Mouse (Mus musculus) cerebellum, postnatal 14 days (tissue): Measurements from ENCODE around the gene Sun1.

Experiments used
- DNase-seq, 2 experiments: peaks; one replicate each; pipeline ENCODE4 v3.0.0; 2021; ENCODE audit warnings: mixed read lengths in 2 of 2

Gene Sun1

DNA sequence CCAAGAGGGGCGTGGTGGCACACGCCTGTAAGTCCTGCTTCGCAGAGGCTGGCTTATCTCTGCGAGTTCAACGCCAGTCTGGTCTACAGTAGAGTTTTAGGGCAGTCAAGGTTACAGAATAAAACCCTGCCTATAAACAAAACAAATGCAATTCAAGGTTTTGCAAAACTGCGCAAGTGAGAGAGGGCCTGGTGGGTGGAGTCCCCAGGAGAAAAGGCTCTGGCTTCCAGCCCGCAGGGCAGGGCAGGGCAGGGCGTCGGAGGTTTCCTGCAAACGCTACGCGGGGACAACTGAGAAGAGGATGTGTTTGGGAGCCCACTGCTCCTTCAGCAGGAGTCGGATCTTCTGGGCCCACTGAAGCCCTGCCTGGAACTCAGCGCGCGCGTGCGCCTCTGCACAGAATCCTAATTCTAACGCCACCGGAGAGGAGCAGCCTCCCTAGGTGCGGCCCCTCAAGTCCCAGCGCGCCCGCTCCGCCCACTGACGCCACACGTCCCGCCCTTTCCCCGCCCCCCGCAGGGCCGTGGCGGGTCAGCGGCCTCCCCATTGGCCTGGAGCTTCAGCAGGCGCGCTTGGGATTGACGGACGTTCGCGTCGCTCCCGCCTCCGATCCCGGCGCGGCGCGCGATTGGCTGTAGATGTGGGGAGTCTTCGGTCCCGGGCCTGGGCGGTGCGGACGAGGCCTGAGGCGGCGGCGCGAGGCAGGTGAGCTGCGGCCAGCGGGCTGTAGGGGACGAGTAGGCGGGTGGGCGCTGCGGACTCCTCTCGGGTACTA is at the start of gene Sun1:
Gene Sun1 (plus strand): TSS at position 643 of the 775 bp plus-strand sequence.
- DNase-seq, result peak; percentile 98 to 99

DNA sequence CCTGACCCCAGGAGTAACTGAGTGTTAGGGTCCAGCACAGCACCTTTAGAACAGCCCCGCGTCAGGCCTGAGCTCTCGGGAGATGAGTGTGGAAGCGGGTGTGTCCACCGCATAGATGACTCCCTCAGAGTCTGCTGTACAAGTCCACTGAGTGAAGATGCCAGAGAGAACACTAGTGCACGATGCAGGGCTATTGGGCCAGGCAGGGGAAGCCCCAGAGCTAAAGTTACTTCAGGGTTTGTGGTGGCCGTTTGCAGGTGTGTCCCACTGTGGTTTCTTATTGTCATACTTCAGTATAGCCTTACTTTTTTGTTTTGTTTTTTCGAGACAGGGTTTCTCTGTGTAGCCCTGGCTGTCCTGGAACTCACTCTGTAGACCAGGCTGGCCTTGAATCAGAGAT is 39.5 kb upstream of the Sun1 start:
- no peak for DNase-seq

DNA sequence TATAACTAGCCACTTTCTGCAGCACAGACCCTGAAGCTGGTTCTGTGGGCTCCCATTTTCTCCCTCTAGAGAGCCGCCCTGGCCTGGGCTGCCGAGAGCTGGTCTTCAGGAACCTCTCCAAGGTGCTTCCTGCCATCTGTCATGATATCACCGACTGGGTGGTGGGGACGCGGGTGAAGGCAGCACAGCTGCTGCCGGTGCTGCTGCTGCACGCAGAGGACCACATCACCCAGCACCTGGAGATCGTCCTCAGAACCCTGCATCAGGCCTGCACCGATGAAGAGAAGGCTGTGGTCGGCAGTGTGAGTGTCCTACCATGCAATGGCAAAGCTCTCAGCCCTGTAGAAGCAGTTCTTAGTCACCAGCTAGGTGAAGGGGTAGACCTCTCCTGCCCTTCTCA is 38.8 kb upstream of the Sun1 start:
- no peak for DNase-seq

DNA sequence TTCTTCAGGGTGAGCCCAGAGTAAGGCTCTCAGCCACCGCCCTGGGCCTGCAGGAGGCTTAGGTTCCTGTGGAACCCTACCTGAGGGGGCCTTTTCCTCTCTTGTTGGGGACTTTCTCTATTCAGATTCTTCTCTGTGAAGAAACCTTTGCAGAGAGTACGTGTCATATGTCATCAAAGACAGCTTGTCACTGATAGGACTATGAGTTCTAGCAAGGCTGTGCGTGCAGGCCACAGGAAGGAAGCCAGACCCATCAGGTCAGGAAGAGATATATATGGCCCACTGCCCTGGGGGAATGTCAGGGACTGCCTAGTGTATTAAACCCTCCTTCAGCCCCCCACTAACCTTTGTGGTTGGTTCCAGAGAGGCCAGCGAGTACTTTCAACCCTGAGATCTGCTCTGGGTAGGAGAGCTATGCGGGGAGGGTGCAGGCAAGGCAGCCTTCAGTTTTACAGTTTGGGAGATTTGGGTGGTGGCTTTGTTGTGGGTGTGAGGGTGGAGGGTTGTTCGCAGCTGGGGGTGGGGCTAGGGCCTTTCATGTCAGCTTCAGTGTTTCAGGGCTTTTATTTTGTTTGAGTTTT is 33.6 kb upstream of the Sun1 start:
- DNase-seq, result no peak

DNA sequence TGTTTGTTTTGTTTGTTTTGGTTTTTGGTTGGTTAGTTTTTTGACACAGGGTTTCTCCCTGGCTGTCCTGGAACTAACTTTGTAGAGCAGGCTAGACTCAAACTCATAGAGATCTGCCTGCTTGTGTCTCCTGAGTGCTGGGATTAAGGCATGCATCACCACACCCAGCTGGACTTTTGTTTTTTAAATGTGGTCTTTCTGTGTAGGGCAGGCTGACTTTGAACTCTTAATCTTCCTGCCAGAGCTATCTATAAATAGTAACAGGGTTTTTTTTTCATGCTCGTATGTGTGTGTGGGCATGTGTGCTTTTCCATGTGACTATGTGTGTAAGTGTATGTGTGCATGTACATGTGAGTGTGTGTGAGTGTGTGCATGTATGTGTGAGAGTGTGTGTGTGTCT is 32.9 kb upstream of the Sun1 start:
- no peak for DNase-seq

DNA sequence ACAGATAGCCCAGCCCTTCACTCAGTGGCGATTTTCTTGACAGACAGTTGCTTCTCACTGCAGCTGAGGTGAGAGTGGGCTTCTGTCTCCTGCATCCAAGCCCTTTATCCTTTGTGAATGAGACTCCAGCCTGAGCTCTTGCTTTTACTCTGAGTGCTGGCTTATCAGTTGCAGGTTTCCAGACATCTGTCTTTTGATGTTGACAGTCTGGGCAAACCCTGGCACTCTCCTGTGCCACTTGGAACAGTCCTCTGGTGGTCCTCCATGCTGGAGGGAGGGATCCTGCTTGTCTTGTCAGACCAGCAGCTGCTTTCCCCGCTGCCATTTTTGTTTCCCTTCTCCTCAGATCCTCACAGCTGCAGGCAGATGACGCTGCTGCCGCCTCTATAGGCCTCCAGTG is 28.5 kb upstream of the Sun1 start:
- DNase-seq, result no peak

DNA sequence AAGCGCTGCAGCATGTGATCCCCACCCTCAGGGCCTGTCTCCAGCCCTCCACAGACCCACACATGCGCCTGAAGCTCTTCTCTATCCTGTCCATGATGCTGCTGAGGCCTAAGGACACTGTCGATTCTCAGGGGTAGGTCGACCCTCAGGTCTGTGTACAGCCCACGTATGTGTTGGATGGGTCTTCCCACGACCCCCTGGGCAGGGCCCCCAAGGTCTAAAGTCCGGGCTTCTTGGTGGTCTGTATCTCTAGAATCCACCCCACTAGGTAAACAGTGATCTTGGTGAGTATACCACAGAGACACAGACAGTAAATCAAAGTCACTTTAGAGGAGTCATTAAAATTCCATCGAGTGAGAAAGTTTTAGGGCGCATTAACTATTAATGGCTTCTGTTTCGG is 26.3 kb upstream of the Sun1 start:
- no peak for DNase-seq

DNA sequence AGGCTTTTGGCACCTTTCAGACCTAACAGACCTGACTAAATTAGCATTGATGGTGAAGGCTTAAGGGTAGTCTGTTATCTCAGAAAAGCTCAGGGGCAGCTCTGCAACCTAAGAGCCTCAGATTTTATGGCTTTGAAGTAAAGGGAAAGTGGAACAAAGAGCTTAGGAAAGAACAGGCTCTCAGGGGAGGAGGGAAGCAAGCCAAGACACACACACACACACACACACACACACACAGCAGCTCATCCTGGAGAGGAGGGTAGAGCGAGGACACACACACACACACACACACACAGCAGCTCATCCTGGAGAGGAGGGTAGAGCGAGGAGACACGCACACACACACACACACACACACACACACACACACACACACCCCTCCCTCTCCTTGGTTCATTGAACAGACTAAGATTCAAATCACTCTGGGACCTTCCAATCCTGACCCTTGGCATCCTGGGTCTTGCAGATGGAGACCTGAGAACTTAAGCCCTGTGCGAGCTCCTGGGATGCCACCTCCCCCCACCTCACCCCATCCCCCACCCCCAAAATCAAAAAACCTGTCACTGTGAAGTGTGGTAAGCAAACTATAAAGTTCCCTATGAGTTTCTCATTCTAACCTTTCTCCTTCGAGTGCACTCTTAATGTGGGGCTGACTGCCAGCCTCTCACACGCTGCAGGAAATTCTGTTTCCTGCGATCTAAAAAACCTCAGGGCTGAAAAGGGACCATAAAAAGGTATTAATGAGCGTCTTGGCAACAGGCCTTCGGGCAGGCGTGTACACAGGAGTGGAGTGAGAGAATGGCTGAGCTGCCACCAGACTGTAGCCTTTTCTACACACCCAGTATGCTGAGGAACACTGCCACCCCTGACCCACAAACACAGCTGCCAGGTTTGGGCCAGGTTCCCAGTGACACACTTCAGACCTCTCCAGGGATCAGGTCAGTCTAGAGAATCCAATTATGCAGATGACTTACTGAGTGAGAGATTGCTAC is 25.6 kb upstream of the Sun1 start:
- peak; percentile 51 to 70 for DNase-seq

DNA sequence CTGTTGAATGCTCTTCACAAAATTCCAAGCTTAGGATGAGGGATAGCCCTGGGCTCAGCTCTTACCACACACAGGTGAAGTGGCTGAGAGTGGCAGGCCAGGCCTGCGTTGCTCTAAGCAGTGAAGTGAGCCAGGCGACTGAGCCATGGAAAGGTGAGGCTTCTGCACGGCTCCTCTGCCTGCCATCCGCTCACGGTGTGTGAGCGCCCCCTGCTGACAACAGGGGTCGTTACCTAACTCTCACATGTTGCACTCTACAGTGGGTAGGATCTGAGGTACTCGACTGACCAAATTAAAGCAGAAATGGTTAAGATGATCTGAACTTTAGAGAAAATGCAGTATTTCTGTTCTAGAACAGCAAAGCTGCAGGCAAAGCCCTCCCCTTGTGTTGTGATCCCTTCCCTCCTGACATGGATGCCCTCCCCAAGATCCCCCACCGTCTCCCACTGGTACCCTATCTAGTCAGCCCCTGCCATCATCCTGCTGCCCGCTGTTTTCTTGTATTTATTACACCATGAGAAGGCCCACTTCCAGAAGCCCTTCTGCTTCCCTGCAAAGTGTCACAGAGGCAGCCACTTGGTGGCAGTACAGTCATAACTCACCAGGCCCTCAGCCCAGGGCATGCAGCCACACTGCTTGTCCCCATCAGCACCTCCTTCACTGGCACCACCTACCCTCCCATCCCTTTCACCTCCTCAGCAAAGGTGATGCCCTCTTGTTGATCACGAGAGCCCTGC is 21.4 kb upstream of the Sun1 start:
- peak; percentile 92 to 94 for DNase-seq

DNA sequence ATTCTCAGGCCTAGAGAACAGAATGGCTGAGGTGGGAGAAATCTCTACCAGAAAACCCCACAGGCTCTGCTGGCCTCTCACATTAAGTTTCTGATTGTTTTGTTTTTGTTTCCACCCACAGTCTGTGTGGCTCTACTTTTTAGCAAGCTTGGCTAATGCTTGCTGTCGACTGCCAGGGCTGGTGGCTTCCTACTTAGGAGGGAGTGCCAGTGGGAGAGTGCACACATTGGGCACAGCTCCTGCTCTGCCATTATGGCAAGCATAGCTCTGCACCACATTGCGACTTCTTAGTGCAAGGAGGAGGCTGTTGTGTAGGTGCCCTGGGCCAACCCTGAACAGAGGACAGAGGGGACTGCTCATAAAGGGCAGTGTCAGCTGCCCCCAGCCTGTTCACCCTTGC is 17.3 kb upstream of the Sun1 start:
- no peak for DNase-seq

DNA sequence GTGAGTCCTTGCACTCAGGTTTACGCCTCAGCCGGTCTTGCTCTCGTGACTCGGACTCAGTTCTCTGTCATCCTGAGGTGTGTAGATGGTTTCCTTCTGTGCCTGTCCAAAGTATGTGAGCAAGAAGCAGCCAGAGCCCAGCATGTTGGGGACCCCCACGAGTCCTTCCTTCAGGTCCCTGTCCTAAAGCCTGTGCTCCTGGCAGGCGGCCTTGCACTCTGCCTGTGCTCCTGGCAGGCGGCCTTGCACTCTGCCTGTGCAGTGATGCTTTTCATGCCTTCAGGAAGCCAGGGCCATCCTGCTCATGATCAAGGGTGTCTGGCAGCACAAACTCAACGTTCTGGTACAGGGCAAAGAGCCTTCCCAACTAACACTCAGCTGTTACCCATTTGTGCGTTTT is 16.8 kb upstream of the Sun1 start:
- DNase-seq, result peak; percentile 43 to 61

DNA sequence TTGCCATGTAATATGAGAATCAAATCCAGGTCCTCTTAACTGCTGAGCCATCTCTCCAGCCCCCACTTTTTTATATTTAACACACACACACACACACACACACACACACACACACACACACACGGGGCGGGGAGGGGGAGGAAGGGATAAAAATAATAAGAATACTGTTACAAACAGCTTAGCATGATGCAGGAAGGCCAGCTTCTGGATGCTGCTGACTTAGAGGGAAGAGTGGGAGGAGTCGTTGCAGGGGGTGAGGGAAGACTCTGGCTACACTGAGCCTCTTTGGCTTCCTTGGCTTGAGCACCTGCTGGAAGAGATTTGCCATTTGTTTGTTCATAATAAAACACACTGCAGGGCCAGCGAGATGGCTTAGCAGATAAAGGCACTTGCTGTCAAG is 15.5 kb upstream of the Sun1 start:
- no peak for DNase-seq

DNA sequence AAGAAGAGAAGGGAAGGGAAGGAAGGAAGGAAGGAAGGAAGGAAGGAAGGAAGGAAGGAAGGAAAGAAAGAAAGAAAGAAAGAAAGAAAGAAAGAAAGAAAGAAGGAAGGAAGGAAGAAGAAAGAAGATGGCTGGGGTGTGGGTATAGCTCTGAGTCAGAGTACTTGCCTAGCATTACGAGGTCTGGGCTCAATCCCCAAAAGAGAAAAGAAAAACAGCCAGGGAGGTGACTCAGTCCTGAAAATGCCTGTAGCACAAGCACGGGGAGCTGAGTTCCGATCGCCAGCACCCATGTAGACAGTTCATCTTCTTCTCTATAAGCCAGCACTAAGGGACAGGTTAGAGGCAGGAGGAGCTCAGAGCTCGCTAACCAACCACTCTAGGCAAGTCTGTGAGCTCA is 10.7 kb upstream of the Sun1 start:
- no peak for DNase-seq

DNA sequence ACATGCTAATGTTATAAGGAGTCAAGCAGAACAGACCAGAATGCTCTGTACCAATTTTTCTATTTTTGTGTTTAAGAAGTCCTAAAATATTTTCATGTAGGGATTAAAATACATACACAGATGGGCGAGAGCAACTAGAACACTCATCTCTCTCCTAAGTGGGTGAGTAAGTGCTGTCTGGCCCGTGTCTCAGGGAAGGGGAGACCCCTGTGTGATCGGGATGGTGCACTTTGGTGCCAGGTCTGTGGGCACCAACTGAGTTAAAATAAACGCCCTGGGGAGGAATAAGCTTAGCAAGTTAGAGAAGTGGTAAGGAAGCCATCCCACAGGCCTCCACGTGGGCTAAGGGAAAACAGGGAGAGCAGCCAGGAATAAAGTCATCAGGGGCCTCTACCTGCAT is 9.5 kb upstream of the Sun1 start:
- DNase-seq, result no peak

DNA sequence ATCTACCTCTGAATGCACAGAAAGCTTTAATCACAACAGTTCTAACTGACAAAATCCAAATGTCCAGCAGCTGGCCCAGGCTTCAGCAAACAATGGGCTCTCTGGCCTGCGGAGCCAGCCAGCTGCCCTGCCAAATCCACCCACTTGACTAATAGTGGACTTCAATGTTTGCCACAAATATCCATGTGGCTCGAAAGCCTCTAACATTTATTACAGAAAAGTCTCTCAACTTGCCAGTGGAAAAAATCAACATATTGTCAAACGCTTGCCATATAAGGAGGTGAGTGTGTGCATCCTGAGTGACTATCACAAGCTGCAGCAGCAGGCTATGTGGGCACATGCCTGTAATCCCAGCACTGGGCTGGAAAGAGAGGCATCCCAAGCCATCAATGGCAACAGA is 1.7 kb upstream of the Sun1 start:
- no peak for DNase-seq

DNA sequence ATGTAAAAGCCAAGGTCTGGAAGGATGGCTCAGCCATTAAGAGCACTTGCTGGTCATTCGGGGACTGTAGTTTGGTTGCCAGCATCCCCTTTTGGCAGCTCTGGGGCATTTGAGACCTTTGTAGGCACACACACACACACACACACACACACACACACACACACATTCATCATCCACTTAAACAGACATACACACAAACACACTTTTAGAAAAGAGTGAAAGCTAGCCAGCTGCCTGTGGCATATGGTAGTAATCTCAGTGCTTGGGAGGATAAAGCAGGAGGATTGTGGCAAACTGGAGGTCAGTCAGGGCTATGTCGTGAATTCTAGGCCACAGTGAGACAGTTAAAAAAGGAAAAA is 822 bp upstream of the Sun1 start:
- no peak for DNase-seq

DNA sequence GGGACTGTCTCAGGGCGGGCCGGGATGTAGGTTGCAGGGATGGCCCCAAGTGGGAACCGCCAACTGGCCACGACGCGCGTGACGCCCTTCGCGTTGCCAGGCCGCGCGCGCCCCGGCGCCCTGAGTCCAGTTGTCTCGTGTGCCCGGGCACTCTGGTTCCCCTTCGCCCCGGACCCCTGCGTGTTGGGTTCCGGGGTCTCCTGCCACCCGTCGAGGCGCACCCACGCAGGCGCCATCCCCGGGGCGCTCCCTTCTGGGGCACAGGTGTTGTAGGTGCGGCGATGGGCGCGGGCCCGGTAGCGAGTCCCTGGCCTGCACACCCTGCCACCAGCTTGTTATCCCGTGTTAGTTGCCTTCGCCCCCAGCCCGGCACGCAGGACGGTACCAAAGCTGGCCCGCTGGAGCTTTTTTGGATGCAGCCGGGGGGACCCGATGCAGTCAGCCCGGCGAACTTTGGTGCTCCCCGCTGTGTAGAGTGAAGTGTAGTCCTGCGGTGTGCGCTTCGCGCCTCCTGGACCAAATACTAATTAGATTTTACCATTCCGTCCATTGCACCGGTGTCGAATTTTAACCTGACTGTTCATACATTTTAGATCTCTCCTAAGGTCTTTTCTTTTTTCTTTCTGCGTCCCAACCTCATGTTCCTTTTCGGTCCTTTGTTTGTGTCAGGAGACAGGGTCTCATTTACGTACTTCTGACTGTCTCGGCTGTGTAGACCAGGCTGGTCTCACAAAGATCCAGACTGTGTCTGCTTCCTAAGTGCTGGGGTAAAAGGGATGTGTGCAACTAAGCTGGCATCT is 533 bp downstream of the Sun1 start:
- no peak for DNase-seq

DNA sequence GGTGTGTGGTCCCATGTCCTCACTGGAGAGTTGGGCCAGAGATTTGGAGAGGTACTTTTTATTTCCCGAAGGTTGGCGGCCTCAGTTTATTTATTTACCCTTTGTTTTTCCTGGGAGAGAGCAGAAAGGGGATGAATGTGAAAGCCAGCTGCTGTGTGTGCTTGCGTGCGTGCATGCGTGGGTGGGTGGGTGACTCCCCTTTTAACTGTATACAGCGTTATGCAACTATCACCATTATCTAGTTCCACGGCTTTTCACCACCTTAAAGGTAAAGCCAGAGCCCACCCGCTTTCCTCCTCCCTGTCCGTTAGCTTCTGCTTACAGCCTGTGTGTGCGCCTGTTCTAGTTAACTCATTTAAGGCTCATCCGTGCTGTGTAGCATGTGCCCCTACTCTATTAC is 1.7 kb downstream of the Sun1 start:
- no peak for DNase-seq

DNA sequence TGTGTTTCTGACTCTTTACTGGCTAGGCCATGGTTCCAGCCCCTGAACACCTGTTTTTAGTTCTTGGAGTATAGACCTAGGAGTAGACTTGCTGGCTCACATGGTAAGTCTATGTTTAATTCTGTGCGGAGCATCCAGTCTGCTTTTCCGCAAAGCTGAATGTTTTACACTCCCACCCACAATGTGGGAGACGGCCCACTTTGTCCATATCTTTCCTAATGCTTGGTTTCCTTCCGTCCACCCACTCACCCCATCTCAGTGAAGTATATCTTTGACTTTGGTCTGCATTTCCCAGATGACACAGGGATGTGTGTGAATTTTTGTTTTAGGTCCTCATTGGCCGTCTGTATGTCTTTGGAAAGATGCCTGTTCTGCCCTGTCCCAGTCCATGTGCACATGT is 2.9 kb downstream of the Sun1 start:
- DNase-seq, result no peak

DNA sequence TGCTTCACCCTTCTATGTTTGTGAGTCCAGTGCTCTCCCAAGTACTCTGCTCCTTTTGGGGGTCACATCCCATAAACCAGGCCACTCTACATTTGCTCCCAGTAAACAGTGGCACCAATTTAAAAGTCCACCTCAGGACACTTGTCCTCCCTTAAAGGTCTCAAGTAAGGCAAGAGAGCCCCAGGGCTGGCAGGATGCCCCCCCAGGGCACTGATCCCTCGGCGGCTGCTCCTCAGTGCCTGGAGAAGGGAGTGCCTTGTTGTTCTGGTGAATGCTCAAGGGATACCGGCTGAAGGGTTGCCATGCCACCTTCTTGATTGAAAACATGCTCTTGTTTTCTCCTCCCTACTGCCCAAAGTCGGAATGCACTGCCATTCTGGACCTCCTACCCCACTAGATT is 5.6 kb downstream of the Sun1 start:
- DNase-seq, result no peak

DNA sequence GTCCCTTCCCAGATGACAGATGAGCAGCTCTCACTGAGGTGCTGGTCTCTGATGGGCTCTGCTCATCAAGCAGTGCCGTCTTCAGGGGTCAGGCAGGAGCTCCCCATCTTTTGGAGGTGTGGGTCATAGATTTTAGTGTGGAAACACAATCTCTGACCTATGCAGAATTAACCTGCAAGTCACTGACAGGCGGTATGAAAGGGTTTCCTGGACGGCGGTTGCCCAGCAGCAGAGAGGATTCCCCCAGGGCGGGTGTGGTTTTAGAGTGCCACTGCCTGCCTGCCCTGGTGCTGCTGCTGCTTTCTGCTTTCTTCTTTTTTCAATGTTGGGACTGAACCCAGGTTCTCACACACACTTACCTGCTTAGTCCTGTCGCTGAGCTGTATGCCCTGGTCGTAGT is 6.1 kb downstream of the Sun1 start:
- no peak for DNase-seq

DNA sequence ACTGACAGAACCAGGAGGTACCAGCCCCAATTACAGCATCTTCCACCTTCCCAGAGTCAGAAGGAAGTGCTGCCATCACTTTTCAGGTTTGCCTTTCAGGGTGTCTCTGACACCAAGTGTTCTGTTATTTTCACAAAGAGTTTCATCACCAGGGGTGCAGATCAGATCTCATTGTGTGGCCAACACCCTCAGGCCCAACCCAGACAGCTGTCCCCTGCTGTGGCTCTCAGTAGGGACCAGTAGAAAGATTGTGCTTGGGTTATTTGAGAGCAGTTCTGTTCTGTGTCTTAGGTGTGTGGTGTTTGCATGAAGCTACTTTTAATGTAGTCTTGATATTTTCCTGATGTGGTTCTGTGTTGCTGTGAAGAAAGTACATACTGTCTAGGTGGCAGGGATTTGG is 7.7 kb downstream of the Sun1 start:
- no peak for DNase-seq
